ENCODE assay signal across 27 mouse cellular contexts in genomic region chr12:108253042-108253441, GRCm38 (mm10). TPM values are rescaled to one million over a fixed set of nuclear protein-coding genes. Genes with fewer than 3 reads are reported as not detected.
A peak's percentile ranks its signal among the peaks of the same experiment; 100 is the strongest.
DNase-seq lines count a peak whose midpoint lies in the region; ATAC-seq and TF ChIP-seq lines count a peak whose summit lies in the region.
"Had no signal": no experiment of that assay in that cellular context is flagged by ENCODE, and none has a peak within 500 bp of the region (broad histone marks: within the 10 kb centered on the region; RNA-seq: fewer than 3 reads in every experiment).

No protein-coding gene starts in this region.

- DNase-seq in heart, postnatal 14 days: no peak
- DNase-seq in brain, adult 2 months (ENCODE audit: low read depth, low spot score): peak; percentile 67
- DNase-seq in lung, postnatal 36 days: no peak
- DNase-seq: adrenal gland, postnatal 14 days; cerebellum, adult 9-11 months; forebrain, postnatal 0 days; heart, postnatal 4 days; kidney, adult 11 months; kidney, postnatal 36 days; layer of hippocampus, postnatal 36 days; liver, postnatal 0 days; lung, postnatal 10 days had no signal

- no peak overlapping the region for H3K4me3 ChIP-seq in heart, embryonic 12.5 days
- no peak overlapping the region for H3K4me3 ChIP-seq in C2C12 (ENCODE audit: insufficient read depth, poor library complexity, severe bottlenecking)
- no peak overlapping the region for H3K4me3 ChIP-seq in small intestine, adult 2 months (ENCODE audit: low read depth, low read length)
- H3K4me3 ChIP-seq in forebrain, embryonic 16.5 days (replicated peaks; ENCODE audit: low read length): no peak overlapping the region
- H3K4me3 ChIP-seq: embryonic facial prominence, embryonic 10.5 days; forebrain, embryonic 10.5 days; kidney, embryonic 15.5 days; limb, embryonic 12.5 days; midbrain, embryonic 13.5 days had no signal

- H3K4me1 ChIP-seq in heart, embryonic 12.5 days (replicated peaks): peaks cover 90% of the 10 kb centered on the region
- H3K4me1 ChIP-seq in small intestine, adult 2 months (ENCODE audit: control insufficient read depth, insufficient read depth, insufficient read length, low read length): peaks cover 72% of the 10 kb centered on the region
- H3K4me1 ChIP-seq in forebrain, embryonic 16.5 days (replicated peaks; ENCODE audit: control insufficient read depth, insufficient read depth, low read length): peaks cover 28% of the 10 kb centered on the region

- H3K79me3 ChIP-seq in C2C12 (ENCODE audit: low read depth): no peaks in the 10 kb centered on the region

- H3K36me3 ChIP-seq in heart, embryonic 12.5 days: no peaks in the 10 kb centered on the region
- no peaks in the 10 kb centered on the region for H3K36me3 ChIP-seq in C2C12 (ENCODE audit: control insufficient read depth, insufficient read depth)
- H3K36me3 ChIP-seq in small intestine, adult 2 months (ENCODE audit: control insufficient read depth, insufficient read depth, low read length): peaks cover 1% of the 10 kb centered on the region; the same call in 1 of the 2 replicates
- H3K36me3 ChIP-seq in forebrain, embryonic 16.5 days (ENCODE audit: control insufficient read depth, insufficient read depth): no peaks in the 10 kb centered on the region
- H3K36me3 ChIP-seq: G1E; kidney, embryonic 15.5 days; limb, embryonic 12.5 days; midbrain, embryonic 13.5 days had no signal

- intact Hi-C loops in heart, postnatal 14 days (cut with DNase I): no loop called here

- no peaks in the 10 kb centered on the region for H3K9me3 ChIP-seq in heart, embryonic 12.5 days (replicated peaks)
- no peaks in the 10 kb centered on the region for H3K9me3 ChIP-seq in forebrain, embryonic 16.5 days (ENCODE audit: control insufficient read depth, low read length)
- H3K9me3 ChIP-seq: embryonic facial prominence, embryonic 10.5 days; forebrain, embryonic 10.5 days; kidney, embryonic 15.5 days; limb, embryonic 12.5 days; midbrain, embryonic 13.5 days had no signal

- no peak overlapping the region for H3ac ChIP-seq in C2C12 (ENCODE audit: control insufficient read depth, insufficient read length, low read depth)

- no peak for TF ChIP-seq CTCF in C2C12 (IDR thresholded peaks at IDR 0.05; ENCODE audit: control insufficient read depth, insufficient read depth, insufficient read length)
- TF ChIP-seq CTCF in small intestine, adult 2 months (IDR thresholded peaks at IDR 0.05; ENCODE audit: extremely low read depth, insufficient read length, insufficient replicate concordance, low read depth, low read length): no peak

- no peak for TF ChIP-seq POLR2A in small intestine, adult 2 months (IDR thresholded peaks at IDR 0.05; ENCODE audit: low read depth, low read length)

- H3K9ac ChIP-seq in heart, embryonic 12.5 days: no peak overlapping the region
- H3K9ac ChIP-seq in forebrain, embryonic 16.5 days (replicated peaks; ENCODE audit: low read depth, low read length): no peak overlapping the region
- H3K9ac ChIP-seq: forebrain, postnatal 0 days; kidney, embryonic 15.5 days; limb, embryonic 12.5 days; liver, postnatal 0 days; midbrain, embryonic 13.5 days had no signal

- no peak overlapping the region for H3K4me2 ChIP-seq in heart, embryonic 12.5 days
- no peak overlapping the region for H3K4me2 ChIP-seq in forebrain, embryonic 16.5 days (ENCODE audit: low read length)
- H3K4me2 ChIP-seq: kidney, embryonic 15.5 days; limb, embryonic 12.5 days; liver, embryonic 11.5 days; midbrain, embryonic 13.5 days had no signal

- no peak for ATAC-seq in heart, embryonic 12.5 days (ENCODE audit: insufficient number of reproducible peaks, low FRiP score)
- ATAC-seq in forebrain, embryonic 16.5 days: no peak
- ATAC-seq: forebrain, postnatal 0 days; hindbrain, embryonic 16.5 days; midbrain, embryonic 13.5 days had no signal

- 65% methylated on average over 12 of the region's 12 CpGs for WGBS in heart, embryonic 12.5 days
- WGBS in small intestine, adult 2 months: 66% methylated on average over 12 of the region's 12 CpGs
- 67% methylated on average over 12 of the region's 12 CpGs for WGBS in forebrain, embryonic 16.5 days

- no peaks in the 10 kb centered on the region for H3K27me3 ChIP-seq in heart, embryonic 12.5 days (replicated peaks)
- H3K27me3 ChIP-seq in C2C12 (ENCODE audit: control insufficient read depth, insufficient read depth, insufficient read length): no peaks in the 10 kb centered on the region
- H3K27me3 ChIP-seq in small intestine, adult 2 months (ENCODE audit: control insufficient read depth, insufficient read depth, low read length): no peaks in the 10 kb centered on the region
- no peaks in the 10 kb centered on the region for H3K27me3 ChIP-seq in forebrain, embryonic 16.5 days (replicated peaks; ENCODE audit: control insufficient read depth, insufficient read depth, low read length)
- H3K27me3 ChIP-seq: CH12.LX; kidney, embryonic 15.5 days; limb, embryonic 12.5 days; midbrain, embryonic 13.5 days had no signal

- H3K27ac ChIP-seq in heart, embryonic 12.5 days (ENCODE audit: poor library complexity, severe bottlenecking): 0 out of 2 replicates have a peak overlapping the region, but pooled peaks have one; percentile 9
- H3K27ac ChIP-seq in small intestine, adult 2 months (ENCODE audit: insufficient read depth, low read depth, low read length): peak overlapping the region; percentile 99
- H3K27ac ChIP-seq in forebrain, embryonic 16.5 days (ENCODE audit: low read length): no peak overlapping the region
- H3K27ac ChIP-seq: kidney, embryonic 15.5 days; limb, embryonic 12.5 days; midbrain, embryonic 13.5 days had no signal

- H3K79me2 ChIP-seq in C2C12 (ENCODE audit: control insufficient read depth, insufficient read depth): no peaks in the 10 kb centered on the region

TF ChIP-seq in C2C12, 6 proteins besides CTCF, POLR2A, EP300 and RAD21:
- TF ChIP-seq USF1 (IDR thresholded peaks at IDR 0.05; ENCODE audit: low read depth) (peak; percentile 33), MAX (IDR thresholded peaks at IDR 0.05) (no peak)

RNA-seq across cellular contexts. Expression of gene Ccdc85c, which starts 22.2 kb away (rescaled TPM):
- 5.9 and 6.0 TPM in 2 replicates for polyA plus RNA-seq in heart, embryonic 12.5 days (2016; fragmentation: Nextera tagmentation; extraction: Ambion mirVana)
- 10 to 100 TPM; 33.2 to 35.2 TPM for total RNA-seq in heart, postnatal 14 days (2021)
- polyA plus RNA-seq in C2C12 (2012; fragmentation: generic; extraction: Trizol): 7.0 TPM
- 58.8 and 100 TPM in 2 replicates for polyA plus RNA-seq in small intestine, adult 2 months (2012; rRNA removed)
- polyA plus RNA-seq in forebrain, embryonic 16.5 days (2015; fragmentation: Nextera tagmentation; extraction: Ambion mirVana): 12.0 and 12.9 TPM in 2 replicates
- polyA plus RNA-seq: G1E had no signal

RNA-seq across cellular contexts. Expression of gene Hhipl1, which starts 53.0 kb away (rescaled TPM):
- 0.82 and 1.2 TPM in 2 replicates for polyA plus RNA-seq in heart, embryonic 12.5 days (2016; fragmentation: Nextera tagmentation; extraction: Ambion mirVana)
- total RNA-seq in heart, postnatal 14 days (2021): 1 to 10 TPM; 1.7 TPM
- 1.6 TPM for polyA plus RNA-seq in C2C12 (2012; fragmentation: generic; extraction: Trizol)
- polyA plus RNA-seq in small intestine, adult 2 months (2012; rRNA removed): 0.76 and 1.1 TPM in 2 replicates
- 1.6 and 2.3 TPM in 2 replicates for polyA plus RNA-seq in forebrain, embryonic 16.5 days (2015; fragmentation: Nextera tagmentation; extraction: Ambion mirVana)
- total RNA-seq: CH12.LX; common myeloid progenitor, adult 5-6 weeks; megakaryocyte progenitor cell, adult 5-6 weeks had no signal
- polyA plus RNA-seq: G1E; liver, embryonic 11.5 days had no signal
